Mouse (Mus musculus) liver, postnatal 0 days (tissue): ENCODE results near the gene Vwa7.
A peak's percentile ranks its signal among the peaks of the same experiment; 100 is the strongest.

Experiments
- CTCF ChIP-seq: sonication (generic); IDR thresholded peaks from 2 replicates; pipeline ENCODE4 v1.5.1; 2016; ENCODE audit warnings: antibody characterized with exemption, low read depth
- EP300 ChIP-seq: IDR thresholded peaks from 2 replicates; pipeline ENCODE4 v1.6.1; 2016; ENCODE audit warnings: antibody characterized with exemption, low read depth, mild to moderate bottlenecking

DNA sequence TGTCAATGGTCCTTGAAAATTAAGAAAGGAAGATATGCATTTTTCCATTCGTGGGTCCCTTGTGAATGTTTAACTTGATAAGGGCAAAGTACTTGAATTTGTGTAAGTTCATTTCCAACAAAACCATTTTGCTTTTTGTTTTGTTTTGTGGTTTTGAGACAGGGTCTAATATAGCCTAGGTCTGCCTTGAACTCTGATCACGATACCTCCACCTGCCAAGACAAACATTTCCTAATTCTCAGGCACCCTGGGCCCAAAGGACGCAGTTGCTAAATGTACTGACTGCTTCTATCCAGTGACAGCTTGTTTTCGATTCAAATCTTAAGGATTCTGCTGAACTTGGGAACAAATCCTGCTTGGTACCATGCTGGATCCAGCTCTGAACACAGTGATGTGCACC is 36.7 kb upstream of the Vwa7 start:
- no peak for TF ChIP-seq CTCF
- peak; percentile 61 for TF ChIP-seq EP300
